In the genomic region with DNA sequence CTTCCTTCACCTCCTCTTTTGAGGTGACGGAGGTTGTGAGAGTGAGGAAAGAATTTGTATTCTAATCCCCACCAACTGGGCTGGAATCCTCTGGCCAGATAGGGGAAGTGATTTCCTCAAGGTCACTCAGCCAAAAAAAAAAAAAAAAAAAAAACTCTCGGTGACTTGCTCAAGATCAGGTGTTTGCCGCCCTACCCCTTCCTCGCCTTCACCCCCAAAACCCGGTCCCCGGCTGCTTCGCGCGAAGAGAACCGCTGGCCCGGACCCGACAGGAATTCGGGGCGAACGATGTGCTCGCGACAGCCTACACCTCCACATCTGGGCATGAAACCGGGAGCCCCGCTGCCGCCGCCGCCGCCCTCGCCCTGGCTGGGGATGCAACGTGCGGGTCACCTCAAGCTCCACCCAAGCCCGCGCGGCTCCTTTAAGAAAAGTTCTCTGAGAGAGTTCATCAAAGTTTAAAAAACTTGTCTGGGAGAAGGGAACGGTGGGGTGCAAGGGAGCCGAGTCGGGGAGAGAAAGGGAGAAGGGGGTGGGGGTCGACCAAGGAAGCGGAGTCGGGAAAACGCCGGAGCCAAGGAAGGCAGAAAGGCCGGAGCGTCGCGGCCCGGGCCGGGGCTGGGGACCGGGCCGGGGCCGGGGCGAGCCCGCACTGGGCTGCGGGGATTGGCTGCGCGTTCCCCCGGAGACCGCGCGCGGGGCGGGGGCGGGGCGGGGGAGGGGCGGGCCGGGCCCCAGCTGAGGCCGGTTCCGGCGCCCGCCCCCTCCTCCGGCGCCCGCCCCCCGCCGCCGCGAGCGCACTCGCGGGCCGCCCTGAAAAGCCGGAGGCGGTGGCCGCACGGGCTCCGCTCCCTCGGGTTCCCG, we compare ENCODE assay signal across 8 mouse cellular contexts. TPM values are rescaled to one million over a fixed set of nuclear protein-coding genes. Genes with fewer than 3 reads are reported as not detected.
DNase-seq lines count a peak whose midpoint lies in the region; ATAC-seq lines count a peak whose summit lies in the region.

No protein-coding gene starts in this region.

- H3K27me3 ChIP-seq in embryonic facial prominence, embryonic 14.5 days (replicated peaks; ENCODE audit: control insufficient read depth, insufficient read depth, low read length) = peaks cover 39% of the 10 kb centered on the region
- H3K27me3 ChIP-seq in heart, embryonic 16.5 days (ENCODE audit: control insufficient read depth, insufficient read depth, low read length) = no peaks in the 10 kb centered on the region

- H3K9me3 ChIP-seq in embryonic facial prominence, embryonic 14.5 days (ENCODE audit: control insufficient read depth, low read length) = no peaks in the 10 kb centered on the region
- H3K9me3 ChIP-seq in heart, embryonic 16.5 days (replicated peaks; ENCODE audit: control insufficient read depth, low read length) = no peaks in the 10 kb centered on the region

- ATAC-seq in embryonic facial prominence, embryonic 14.5 days (ENCODE audit: low read depth) = peak; percentile 95
- ATAC-seq in heart, embryonic 16.5 days (replicated peaks; ENCODE audit: extremely low read depth, insufficient read depth, low FRiP score) = peak; percentile 91
- peak; percentile 65 for ATAC-seq in megakaryocyte, adult 5-6 weeks (ENCODE audit: poor library complexity, severe bottlenecking)

- peak; percentile 52 for DNase-seq in ovary, adult 18-20 months (ENCODE audit: low spot score)
- no peak for DNase-seq in ovary, postnatal 10 days (ENCODE audit: low spot score)
- DNase-seq in embryonic facial prominence, embryonic 14.5 days (ENCODE audit: low spot score) = peak; percentile 61
- DNase-seq in kidney, postnatal 14 days = peak; percentile 87
- peak; percentile 19 to 69 for DNase-seq in spleen, postnatal 4 days (ENCODE audit: low spot score in 2 of 2)
- DNase-seq in layer of hippocampus, adult 18-20 months (ENCODE audit: low spot score in 2 of 2) = no peak

- WGBS in embryonic facial prominence, embryonic 14.5 days = under 1% methylated on average over 36 of the region's 83 CpGs
- under 1% methylated on average over 39 of the region's 83 CpGs for WGBS in heart, embryonic 16.5 days

- peak overlapping the region; percentile 74 for H3K9ac ChIP-seq in embryonic facial prominence, embryonic 14.5 days (ENCODE audit: low read depth, low read length)
- peak overlapping the region; percentile 95 for H3K9ac ChIP-seq in heart, embryonic 16.5 days (ENCODE audit: low read length)

- peaks cover 5% of the 10 kb centered on the region; the same call in 1 of the 2 replicates for H3K4me1 ChIP-seq in embryonic facial prominence, embryonic 14.5 days (ENCODE audit: control insufficient read depth, insufficient read depth, low read length)
- peaks cover 11% of the 10 kb centered on the region for H3K4me1 ChIP-seq in heart, embryonic 16.5 days (ENCODE audit: control insufficient read depth, insufficient read depth, low read length)

- peak overlapping the region; percentile 99 for H3K4me2 ChIP-seq in embryonic facial prominence, embryonic 14.5 days (ENCODE audit: low read depth, low read length)
- H3K4me2 ChIP-seq in heart, embryonic 16.5 days (ENCODE audit: low read depth, low read length) = peak overlapping the region; percentile 93

- H3K4me3 ChIP-seq in embryonic facial prominence, embryonic 14.5 days (ENCODE audit: low read depth, low read length) = peak overlapping the region; percentile 82
- H3K4me3 ChIP-seq in heart, embryonic 16.5 days (ENCODE audit: low read length) = peak overlapping the region; percentile 90

- H3K36me3 ChIP-seq in embryonic facial prominence, embryonic 14.5 days (ENCODE audit: control insufficient read depth, insufficient read depth, low read length) = no peaks in the 10 kb centered on the region
- H3K36me3 ChIP-seq in heart, embryonic 16.5 days (ENCODE audit: control insufficient read depth, insufficient read depth) = no peaks in the 10 kb centered on the region

- peak overlapping the region; percentile 44 for H3K27ac ChIP-seq in embryonic facial prominence, embryonic 14.5 days (replicated peaks; ENCODE audit: low read depth, low read length)
- H3K27ac ChIP-seq in heart, embryonic 16.5 days (ENCODE audit: low read length) = peak overlapping the region; percentile 96

RNA-seq across cellular contexts. Expression of gene Rbpms2, which starts 0.6 kb away (rescaled TPM):
- polyA plus RNA-seq in embryonic facial prominence, embryonic 14.5 days (2014; fragmentation: Nextera tagmentation; extraction: Ambion mirVana) = 13.6 and 13.8 TPM in 2 replicates
- 105 and 108 TPM in 2 replicates for polyA plus RNA-seq in heart, embryonic 16.5 days (2015; fragmentation: Nextera tagmentation; extraction: Ambion mirVana)
- total RNA-seq in megakaryocyte, adult 5-6 weeks (2015) = 0.45 TPM in 1 of 2 replicates, not detected in the other
- total RNA-seq in megakaryocyte, adult 5-6 weeks (2017) = not detected in 2 replicates
- 1 to 10 TPM; 2.2 to 3.2 TPM for total RNA-seq in layer of hippocampus, adult 18-20 months (2021)

RNA-seq across cellular contexts. Expression of gene Oaz2, which starts 37.8 kb away (rescaled TPM):
- 203 and 214 TPM in 2 replicates for polyA plus RNA-seq in embryonic facial prominence, embryonic 14.5 days (2014; fragmentation: Nextera tagmentation; extraction: Ambion mirVana)
- 299 and 313 TPM in 2 replicates for polyA plus RNA-seq in heart, embryonic 16.5 days (2015; fragmentation: Nextera tagmentation; extraction: Ambion mirVana)
- 12.5 and 15.9 TPM in 2 replicates for total RNA-seq in megakaryocyte, adult 5-6 weeks (2015)
- total RNA-seq in megakaryocyte, adult 5-6 weeks (2017) = 40.2 and 43.9 TPM in 2 replicates
- total RNA-seq in layer of hippocampus, adult 18-20 months (2021) = 100 to 1,000 TPM; 215 to 217 TPM

RNA-seq across cellular contexts. Expression of gene Pif1, which starts 43.0 kb away (rescaled TPM):
- 5.9 and 7.2 TPM in 2 replicates for polyA plus RNA-seq in embryonic facial prominence, embryonic 14.5 days (2014; fragmentation: Nextera tagmentation; extraction: Ambion mirVana)
- 11.9 and 13.9 TPM in 2 replicates for polyA plus RNA-seq in heart, embryonic 16.5 days (2015; fragmentation: Nextera tagmentation; extraction: Ambion mirVana)
- total RNA-seq in megakaryocyte, adult 5-6 weeks (2015) = 12.1 and 12.6 TPM in 2 replicates
- 12.7 and 16.9 TPM in 2 replicates for total RNA-seq in megakaryocyte, adult 5-6 weeks (2017)
- total RNA-seq in layer of hippocampus, adult 18-20 months (2021) = under 1 TPM in 1 of 2 experiments, not detected in 1; 0.12 TPM

RNA-seq across cellular contexts. Expression of gene Plekho2, which starts 50.2 kb away (rescaled TPM):
- polyA plus RNA-seq in embryonic facial prominence, embryonic 14.5 days (2014; fragmentation: Nextera tagmentation; extraction: Ambion mirVana) = 12.9 and 14.3 TPM in 2 replicates
- polyA plus RNA-seq in heart, embryonic 16.5 days (2015; fragmentation: Nextera tagmentation; extraction: Ambion mirVana) = 11.0 and 12.0 TPM in 2 replicates
- 59.1 and 68.1 TPM in 2 replicates for total RNA-seq in megakaryocyte, adult 5-6 weeks (2015)
- 52.5 and 60.6 TPM in 2 replicates for total RNA-seq in megakaryocyte, adult 5-6 weeks (2017)
- total RNA-seq in layer of hippocampus, adult 18-20 months (2021) = 10 to 100 TPM in 1 of 2 experiments, 1 to 10 TPM in 1; 7.7 to 11.7 TPM

Comparison
In these comparisons a context has a peak if more than half of its experiments do, and no peak if none do; other contexts are left out.
1. DNase-seq: peak in ovary, adult 18-20 months (single experiment), embryonic facial prominence, embryonic 14.5 days (single experiment), kidney, postnatal 14 days (single experiment) and spleen, postnatal 4 days (2 of 2); none in ovary, postnatal 10 days (single experiment) and layer of hippocampus, adult 18-20 months (0 of 2).
2. RNA of gene Oaz2, which starts 37.8 kb away (total RNA-seq): 215 to 217 TPM in layer of hippocampus, adult 18-20 months; 12.5 to 43.9 TPM in megakaryocyte, adult 5-6 weeks; every median in the first group is over 4 times any median in the second.
3. RNA of gene Pif1, which starts 43.0 kb away (total RNA-seq): 12.1 to 16.9 TPM in megakaryocyte, adult 5-6 weeks; 0.12 TPM in layer of hippocampus, adult 18-20 months; every median in the first group is over 10 times any median in the second.
4. Peak in every context shown above with its lines, with median percentiles within 50 percentile points of each other: ATAC-seq.